Mouse (Mus musculus): ENCODE data around the gene Sugp2. TPM values are rescaled to one million over a fixed set of nuclear protein-coding genes. Genes with fewer than 3 reads are reported as not detected.

Sugp2 gene
- polyA plus RNA-seq, 1 experiment from 2014 or later: 12.3 TPM

- TF ChIP-seq EP300 (IDR thresholded peaks at IDR 0.05): no peak
- peak; percentile 78 for TF ChIP-seq CTCF (IDR thresholded peaks at IDR 0.05)
- ATAC-seq (peak; percentile 44; the same call in 1 of the 2 replicates), DNase-seq (ENCODE audit: low spot score) (peak; percentile 38)
- Histone ChIP-seq H3K4me1 (ENCODE audit: insufficient read depth, low read depth, low read length) (no peaks in the 10 kb centered on the region), H3K4me3 (ENCODE audit: low read depth, low read length) (no peak overlapping the region), H3K27ac (ENCODE audit: low read length) (no peak overlapping the region), H3K9ac (replicated peaks; ENCODE audit: low read depth) (no peak overlapping the region), H3K4me2 (replicated peaks; ENCODE audit: low read depth, low read length) (no peak overlapping the region), H3K36me3 (ENCODE audit: insufficient read depth, low read length) (0 out of 2 replicates have a peak, but pooled peaks cover 10% of the 10 kb centered on the region), H3K27me3 (replicated peaks; ENCODE audit: insufficient read depth, low read length) (no peaks in the 10 kb centered on the region), H3K9me3 (ENCODE audit: low read length) (no peaks in the 10 kb centered on the region)
- 40% methylated on average over 6 of the region's 6 CpGs for WGBS
These were observed 10.7 kb upstream of the Sugp2 start for GRCm38 (mm10) chr8:70223341-70223740.

- Histone ChIP-seq H3K9ac (replicated peaks; ENCODE audit: low read depth) (no peak overlapping the region), H3K4me2 (replicated peaks; ENCODE audit: low read depth, low read length) (no peak overlapping the region), H3K36me3 (ENCODE audit: insufficient read depth, low read length) (0 out of 2 replicates have a peak, but pooled peaks cover 10% of the 10 kb centered on the region), H3K27ac (ENCODE audit: low read length) (no peak overlapping the region), H3K27me3 (replicated peaks; ENCODE audit: insufficient read depth, low read length) (no peaks in the 10 kb centered on the region), H3K9me3 (ENCODE audit: low read length) (no peaks in the 10 kb centered on the region), H3K4me1 (ENCODE audit: insufficient read depth, low read depth, low read length) (no peaks in the 10 kb centered on the region), H3K4me3 (ENCODE audit: low read depth, low read length) (no peak overlapping the region)
- TF ChIP-seq EP300 (IDR thresholded peaks at IDR 0.05): no peak
- no peak for TF ChIP-seq CTCF (IDR thresholded peaks at IDR 0.05)
- DNase-seq (ENCODE audit: low spot score) (no peak), ATAC-seq (no peak)
- WGBS: 69% methylated on average over 4 of the region's 4 CpGs
These were observed 6.0 kb upstream of the Sugp2 start for GRCm38 (mm10) chr8:70227997-70228396.

GRCm38 (mm10) chr8:70230837-70231236 is 3.2 kb upstream of the Sugp2 start:
- H3K9me3 ChIP-seq (ENCODE audit: low read length): no peaks in the 10 kb centered on the region
- H3K4me2 ChIP-seq (replicated peaks; ENCODE audit: low read depth, low read length): no peak overlapping the region
- H3K36me3 ChIP-seq (ENCODE audit: insufficient read depth, low read length): no peaks in the 10 kb centered on the region
- no peak overlapping the region for H3K4me3 ChIP-seq (ENCODE audit: low read depth, low read length)
- no peak overlapping the region for H3K9ac ChIP-seq (replicated peaks; ENCODE audit: low read depth)
- no peaks in the 10 kb centered on the region for H3K27me3 ChIP-seq (replicated peaks; ENCODE audit: insufficient read depth, low read length)
- no peak for DNase-seq (ENCODE audit: low spot score)
- H3K4me1 ChIP-seq (ENCODE audit: insufficient read depth, low read depth, low read length): peaks cover 6% of the 10 kb centered on the region; the same call in 1 of the 2 replicates
- 93% methylated on average over 9 of the region's 9 CpGs for WGBS
- TF ChIP-seq CTCF (IDR thresholded peaks at IDR 0.05) (no peak), EP300 (IDR thresholded peaks at IDR 0.05) (no peak)
- no peak overlapping the region for H3K27ac ChIP-seq (ENCODE audit: low read length)
- no peak for ATAC-seq

- H3K4me1 ChIP-seq (ENCODE audit: insufficient read depth, low read depth, low read length): peaks cover 6% of the 10 kb centered on the region; the same call in 1 of the 2 replicates
- peak overlapping the region; percentile 83 for H3K4me3 ChIP-seq (ENCODE audit: low read depth, low read length)
- no peak for TF ChIP-seq CTCF (IDR thresholded peaks at IDR 0.05)
- no peak for TF ChIP-seq EP300 (IDR thresholded peaks at IDR 0.05)
- no peaks in the 10 kb centered on the region for H3K27me3 ChIP-seq (replicated peaks; ENCODE audit: insufficient read depth, low read length)
- WGBS: 4% methylated on average over 13 of the region's 13 CpGs
- no peak for DNase-seq (ENCODE audit: low spot score)
- H3K9me3 ChIP-seq (ENCODE audit: low read length): no peaks in the 10 kb centered on the region
- no peak for ATAC-seq
- H3K36me3 ChIP-seq (ENCODE audit: insufficient read depth, low read length): peaks cover 6% of the 10 kb centered on the region; the same call in 1 of the 2 replicates
- H3K4me2 ChIP-seq (replicated peaks; ENCODE audit: low read depth, low read length): peak overlapping the region; percentile 85
- H3K9ac ChIP-seq (replicated peaks; ENCODE audit: low read depth): peak overlapping the region; percentile 87
- H3K27ac ChIP-seq (ENCODE audit: low read length): no peak overlapping the region
These were observed 420 bp upstream of the Sugp2 start for GRCm38 (mm10) chr8:70233606-70234005.

GRCm38 (mm10) chr8:70234781-70235128 is 729 bp downstream of the Sugp2 start:
- Histone ChIP-seq H3K27me3 (replicated peaks; ENCODE audit: insufficient read depth, low read length) (no peaks in the 10 kb centered on the region), H3K9ac (replicated peaks; ENCODE audit: low read depth) (peak overlapping the region; percentile 87; the same call in 1 of the 2 replicates), H3K4me1 (ENCODE audit: insufficient read depth, low read depth, low read length) (peaks cover 6% of the 10 kb centered on the region; the same call in 1 of the 2 replicates), H3K9me3 (ENCODE audit: low read length) (no peaks in the 10 kb centered on the region), H3K4me3 (ENCODE audit: low read depth, low read length) (peak overlapping the region; percentile 83), H3K36me3 (ENCODE audit: insufficient read depth, low read length) (peaks cover 8% of the 10 kb centered on the region; the same call in 1 of the 2 replicates), H3K4me2 (replicated peaks; ENCODE audit: low read depth, low read length) (peak overlapping the region; percentile 85), H3K27ac (ENCODE audit: low read length) (no peak overlapping the region)
- TF ChIP-seq EP300 (IDR thresholded peaks at IDR 0.05): no peak
- TF ChIP-seq CTCF (IDR thresholded peaks at IDR 0.05): no peak
- 0% methylated on average over 15 of the region's 15 CpGs for WGBS
- no peak for ATAC-seq
- no peak for DNase-seq (ENCODE audit: low spot score)

GRCm38 (mm10) chr8:70237842-70238241 is 3.8 kb downstream of the Sugp2 start:
- no peaks in the 10 kb centered on the region for H3K9me3 ChIP-seq (ENCODE audit: low read length)
- no peak overlapping the region for H3K9ac ChIP-seq (replicated peaks; ENCODE audit: low read depth)
- TF ChIP-seq CTCF (IDR thresholded peaks at IDR 0.05): no peak
- peaks cover 12% of the 10 kb centered on the region; the same call in 1 of the 2 replicates for H3K36me3 ChIP-seq (ENCODE audit: insufficient read depth, low read length)
- H3K4me3 ChIP-seq (ENCODE audit: low read depth, low read length): no peak overlapping the region
- H3K27me3 ChIP-seq (replicated peaks; ENCODE audit: insufficient read depth, low read length): no peaks in the 10 kb centered on the region
- DNase-seq (ENCODE audit: low spot score) (no peak), ATAC-seq (no peak)
- H3K4me2 ChIP-seq (replicated peaks; ENCODE audit: low read depth, low read length): no peak overlapping the region
- H3K27ac ChIP-seq (ENCODE audit: low read length): no peak overlapping the region
- H3K4me1 ChIP-seq (ENCODE audit: insufficient read depth, low read depth, low read length): peaks cover 6% of the 10 kb centered on the region; the same call in 1 of the 2 replicates
- WGBS: 82% methylated on average over 2 of the region's 2 CpGs

- TF ChIP-seq CTCF (IDR thresholded peaks at IDR 0.05) (peak; percentile 55), EP300 (IDR thresholded peaks at IDR 0.05) (no peak)
- Histone ChIP-seq H3K9ac (replicated peaks; ENCODE audit: low read depth) (no peak overlapping the region), H3K27ac (ENCODE audit: low read length) (no peak overlapping the region), H3K4me1 (ENCODE audit: insufficient read depth, low read depth, low read length) (no peaks in the 10 kb centered on the region), H3K9me3 (ENCODE audit: low read length) (no peaks in the 10 kb centered on the region), H3K4me3 (ENCODE audit: low read depth, low read length) (no peak overlapping the region), H3K36me3 (ENCODE audit: insufficient read depth, low read length) (peaks cover 30% of the 10 kb centered on the region; the same call in 1 of the 2 replicates), H3K27me3 (replicated peaks; ENCODE audit: insufficient read depth, low read length) (no peaks in the 10 kb centered on the region), H3K4me2 (replicated peaks; ENCODE audit: low read depth, low read length) (no peak overlapping the region)
- peak; percentile 22 for DNase-seq (ENCODE audit: low spot score)
- ATAC-seq: peak; percentile 35
- 84% methylated on average over 5 of the region's 5 CpGs for WGBS
These were observed 6.6 kb downstream of the Sugp2 start for GRCm38 (mm10) chr8:70240642-70241041.
